ENCODE assay signal across 9 mouse cellular contexts in genomic region chr4:139555951-139556350, GRCm38 (mm10). TPM values are rescaled to one million over a fixed set of nuclear protein-coding genes. Genes with fewer than 3 reads are reported as not detected.
A peak's percentile ranks its signal among the peaks of the same experiment; 100 is the strongest.
DNase-seq lines count a peak whose midpoint lies in the region; ATAC-seq and TF ChIP-seq lines count a peak whose summit lies in the region.
"Had no signal": no experiment of that assay in that cellular context is flagged by ENCODE, and none has a peak within 500 bp of the region (broad histone marks: within the 10 kb centered on the region; RNA-seq: fewer than 3 reads in every experiment).

No protein-coding gene starts in this region.

- no peaks in the 10 kb centered on the region for H3K27me3 ChIP-seq in cerebellum, adult 2 months (ENCODE audit: control insufficient read depth, insufficient read depth, low read length)
- H3K27me3 ChIP-seq in midbrain, embryonic 14.5 days (ENCODE audit: control insufficient read depth, insufficient read depth, low read length), result no peaks in the 10 kb centered on the region
- no peaks in the 10 kb centered on the region for H3K27me3 ChIP-seq in midbrain, embryonic 13.5 days
- no peaks in the 10 kb centered on the region for H3K27me3 ChIP-seq in testis, adult 2 months (ENCODE audit: control insufficient read depth, insufficient read depth, low read length)

- no peaks in the 10 kb centered on the region for H3K9me3 ChIP-seq in midbrain, embryonic 14.5 days (ENCODE audit: control insufficient read depth, low read length)
- no peaks in the 10 kb centered on the region for H3K9me3 ChIP-seq in midbrain, embryonic 13.5 days

- ATAC-seq in cerebellum, adult (ENCODE audit: insufficient number of reproducible peaks, low FRiP score, low TSS enrichment), result no peak
- ATAC-seq in midbrain, embryonic 14.5 days (ENCODE audit: low FRiP score, low TSS enrichment), result no peak
- no peak for ATAC-seq in midbrain, embryonic 13.5 days

- DNase-seq in cerebellum, adult 2 months, result peak; percentile 40 to 45
- DNase-seq in midbrain, embryonic 14.5 days, result peak; percentile 31
- DNase-seq in heart, postnatal 36 days, result peak; percentile 39 to 59
- DNase-seq in layer of hippocampus, adult 11-12 months (ENCODE audit: low spot score), result no peak
- no peak for DNase-seq in urinary bladder, postnatal 4 days (ENCODE audit: low spot score in 2 of 2)
- DNase-seq: kidney, adult 8-10 months had no signal

- no peak overlapping the region; the same call in 1 of the 2 replicates for H3K4me2 ChIP-seq in midbrain, embryonic 14.5 days (ENCODE audit: low read length)
- no peak overlapping the region for H3K4me2 ChIP-seq in midbrain, embryonic 13.5 days (replicated peaks)

- intact Hi-C loops in heart, postnatal 36 days (cut with DNase I), result no loop called here

- no peaks in the 10 kb centered on the region for H3K36me3 ChIP-seq in midbrain, embryonic 14.5 days (ENCODE audit: control insufficient read depth, insufficient read depth, low read length)
- H3K36me3 ChIP-seq in midbrain, embryonic 13.5 days, result no peaks in the 10 kb centered on the region
- no peaks in the 10 kb centered on the region for H3K36me3 ChIP-seq in testis, adult 2 months (ENCODE audit: control insufficient read depth, insufficient read depth, low read length)

- 0 out of 2 replicates have a peak, but pooled peaks cover 4% of the 10 kb centered on the region for H3K4me1 ChIP-seq in cerebellum, adult 2 months (ENCODE audit: control insufficient read depth, insufficient read depth, low read length)
- no peaks in the 10 kb centered on the region for H3K4me1 ChIP-seq in midbrain, embryonic 14.5 days (ENCODE audit: control insufficient read depth, insufficient read depth, low read length)
- H3K4me1 ChIP-seq in midbrain, embryonic 13.5 days (replicated peaks), result no peaks in the 10 kb centered on the region
- peaks cover 6% of the 10 kb centered on the region for H3K4me1 ChIP-seq in testis, adult 2 months (ENCODE audit: control insufficient read depth, insufficient read depth, low read length)

- TF ChIP-seq CTCF in cerebellum, adult 2 months (IDR thresholded peaks at IDR 0.05; ENCODE audit: borderline replicate concordance, insufficient read depth, low read depth, low read length), result no peak
- no peak for TF ChIP-seq CTCF in testis, adult 2 months (IDR thresholded peaks at IDR 0.05; ENCODE audit: control insufficient read depth, insufficient read depth, insufficient replicate concordance, low read depth, low read length)

- no peak overlapping the region for H3K27ac ChIP-seq in cerebellum, adult 2 months (ENCODE audit: insufficient read depth, low read length)
- H3K27ac ChIP-seq in midbrain, embryonic 14.5 days (replicated peaks; ENCODE audit: low read depth, low read length), result no peak overlapping the region
- H3K27ac ChIP-seq in midbrain, embryonic 13.5 days, result no peak overlapping the region
- H3K27ac ChIP-seq in testis, adult 2 months (ENCODE audit: control insufficient read depth, insufficient read depth, low read depth, low read length), result no peak overlapping the region

- 23% methylated on average over 19 of the region's 19 CpGs for WGBS in cerebellum, adult 2 months
- WGBS in midbrain, embryonic 14.5 days, result 78% methylated on average over 19 of the region's 19 CpGs
- 79% methylated on average over 19 of the region's 19 CpGs for WGBS in midbrain, embryonic 13.5 days

- H3K4me3 ChIP-seq in cerebellum, adult 2 months (replicated peaks; ENCODE audit: insufficient read depth, low read depth, low read length), result peak overlapping the region; percentile 2
- no peak overlapping the region for H3K4me3 ChIP-seq in midbrain, embryonic 14.5 days (replicated peaks; ENCODE audit: low read depth, low read length)
- H3K4me3 ChIP-seq in midbrain, embryonic 13.5 days (replicated peaks), result no peak overlapping the region
- peak overlapping the region; percentile 70 for H3K4me3 ChIP-seq in testis, adult 2 months (ENCODE audit: control insufficient read depth, low read depth, low read length)

- no peak for TF ChIP-seq POLR2A in cerebellum, adult 2 months (IDR thresholded peaks at IDR 0.05; ENCODE audit: borderline replicate concordance, insufficient read depth, low read length)
- no peak for TF ChIP-seq POLR2A in testis, adult 2 months (IDR thresholded peaks at IDR 0.05; ENCODE audit: control insufficient read depth, low read depth, low read length)

- no peak overlapping the region for H3K9ac ChIP-seq in midbrain, embryonic 14.5 days (replicated peaks; ENCODE audit: low read length)
- no peak overlapping the region for H3K9ac ChIP-seq in midbrain, embryonic 13.5 days (replicated peaks)

RNA-seq across cellular contexts. Expression of gene Iffo2, which starts 25.6 kb away (rescaled TPM):
- polyA plus RNA-seq in cerebellum, adult 2 months (2012; rRNA removed), result 19.1 and 20.3 TPM in 2 replicates
- polyA plus RNA-seq in midbrain, embryonic 14.5 days (2014; fragmentation: Nextera tagmentation; extraction: Ambion mirVana), result 5.2 and 6.2 TPM in 2 replicates
- polyA plus RNA-seq in midbrain, embryonic 13.5 days (2015; fragmentation: Nextera tagmentation; extraction: Ambion mirVana), result 4.4 and 4.6 TPM in 2 replicates
- 1 to 10 TPM; 5.7 to 6.0 TPM for total RNA-seq in heart, postnatal 36 days (2021)
- 1.2 TPM in 2 replicates for polyA plus RNA-seq in testis, adult 2 months (2012; rRNA removed)

RNA-seq across cellular contexts. Expression of gene Gm21969, which starts 47.0 kb away (rescaled TPM):
- polyA plus RNA-seq in cerebellum, adult 2 months (2012; rRNA removed), result 0.03 and 0.05 TPM in 2 replicates
- polyA plus RNA-seq in midbrain, embryonic 14.5 days (2014; fragmentation: Nextera tagmentation; extraction: Ambion mirVana), result not detected in 2 replicates
- polyA plus RNA-seq in midbrain, embryonic 13.5 days (2015; fragmentation: Nextera tagmentation; extraction: Ambion mirVana), result not detected in 2 replicates
- not detected for total RNA-seq in heart, postnatal 36 days (2021)
- not detected in 2 replicates for polyA plus RNA-seq in testis, adult 2 months (2012; rRNA removed)

Comparison
In these comparisons a context has a peak if more than half of its experiments do, and no peak if none do; other contexts are left out.
1. DNase-seq: peak in cerebellum, adult 2 months (2 of 2), midbrain, embryonic 14.5 days (single experiment) and heart, postnatal 36 days (2 of 2); none in layer of hippocampus, adult 11-12 months (single experiment) and urinary bladder, postnatal 4 days (0 of 2).
2. H3K4me3 ChIP-seq: peak in cerebellum, adult 2 months (single experiment) and testis, adult 2 months (single experiment); none in midbrain, embryonic 14.5 days (single experiment) and midbrain, embryonic 13.5 days (single experiment).